Mouse (Mus musculus): ENCODE data around the gene Ssbp1. TPM values are rescaled to one million over a fixed set of nuclear protein-coding genes. Genes with fewer than 3 reads are reported as not detected.

The Ssbp1 gene
- polyA plus RNA-seq, 1 experiment from 2014 or later, result 177 TPM

GRCm38 (mm10) chr6:40490933-40491332 lies 19.8 kb downstream of the Ssbp1 start, which contains the start of gene Tas2r137:
Gene Tas2r137 (plus strand): TSS chr6:40491233.
- Histone ChIP-seq H3K9me3 (ENCODE audit: control insufficient read depth, low read length) (no peaks in the 10 kb centered on the region), H3K9ac (ENCODE audit: low read depth, low read length) (no peak within 1 kb of the TSS), H3K4me1 (ENCODE audit: control insufficient read depth, insufficient read depth, low read length) (no peaks in the 10 kb centered on the region), H3K27ac (ENCODE audit: low read depth, low read length) (no peak within 1 kb of the TSS), H3K4me3 (ENCODE audit: low read length) (no peak within 1 kb of the TSS), H3K4me2 (replicated peaks; ENCODE audit: low read depth, low read length) (no peak within 1 kb of the TSS), H3K27me3 (ENCODE audit: control insufficient read depth, insufficient read depth, low read length) (no peaks in the 10 kb centered on the region), H3K36me3 (ENCODE audit: control insufficient read depth, insufficient read depth, low read length) (peaks cover 3% of the 10 kb centered on the region; the same call in 1 of the 2 replicates)
- ATAC-seq (ENCODE audit: low FRiP score, low TSS enrichment), result no peak

DNA sequence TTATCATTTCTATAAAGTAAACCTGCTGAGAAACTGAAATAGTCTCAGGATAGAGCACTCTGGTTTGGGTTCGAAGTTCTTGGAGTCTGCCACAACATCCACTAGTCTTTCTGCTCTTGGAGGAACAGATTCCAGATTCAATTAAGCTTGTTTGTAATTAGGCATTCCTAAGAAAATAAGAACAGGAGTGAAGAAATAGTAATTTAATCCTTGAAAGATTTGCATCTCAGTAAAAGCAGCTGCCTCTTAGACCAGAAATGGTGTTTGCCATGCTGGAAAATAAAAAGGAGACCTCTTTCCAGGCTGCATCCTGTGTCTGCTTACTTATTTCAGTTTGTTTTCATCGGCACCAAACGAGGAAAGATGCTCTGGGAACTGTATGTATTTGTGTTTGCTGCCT lies 22.1 kb downstream of the Ssbp1 start, which contains the start of gene Tas2r108:
TSS of gene Tas2r108 (plus strand) at position 301 of the 400 bp plus-strand sequence.
- no peak for ATAC-seq (ENCODE audit: low FRiP score, low TSS enrichment)
- Histone ChIP-seq H3K4me1 (ENCODE audit: control insufficient read depth, insufficient read depth, low read length) (no peaks in the 10 kb centered on the region), H3K36me3 (ENCODE audit: control insufficient read depth, insufficient read depth, low read length) (no peaks in the 10 kb centered on the region), H3K27me3 (ENCODE audit: control insufficient read depth, insufficient read depth, low read length) (no peaks in the 10 kb centered on the region), H3K9ac (ENCODE audit: low read depth, low read length) (no peak within 1 kb of the TSS), H3K9me3 (ENCODE audit: control insufficient read depth, low read length) (no peaks in the 10 kb centered on the region), H3K4me2 (replicated peaks; ENCODE audit: low read depth, low read length) (no peak within 1 kb of the TSS), H3K4me3 (ENCODE audit: low read length) (no peak within 1 kb of the TSS), H3K27ac (ENCODE audit: low read depth, low read length) (no peak within 1 kb of the TSS)
- 84% methylated on average over 3 of the region's 3 CpGs for WGBS

- Histone ChIP-seq H3K9me3 (ENCODE audit: control insufficient read depth, low read length) (no peaks in the 10 kb centered on the region), H3K4me1 (ENCODE audit: control insufficient read depth, insufficient read depth, low read length) (no peaks in the 10 kb centered on the region), H3K9ac (ENCODE audit: low read depth, low read length) (no peak within 1 kb of the TSS), H3K27me3 (ENCODE audit: control insufficient read depth, insufficient read depth, low read length) (no peaks in the 10 kb centered on the region), H3K27ac (ENCODE audit: low read depth, low read length) (no peak within 1 kb of the TSS), H3K4me3 (ENCODE audit: low read length) (no peak within 1 kb of the TSS), H3K36me3 (ENCODE audit: control insufficient read depth, insufficient read depth, low read length) (no peaks in the 10 kb centered on the region), H3K4me2 (replicated peaks; ENCODE audit: low read depth, low read length) (no peak within 1 kb of the TSS)
- no peak for ATAC-seq (ENCODE audit: low FRiP score, low TSS enrichment)
- WGBS, result 62% methylated on average over 1 of the region's 1 CpGs
Measured at GRCm38 (mm10) chr6:40519408-40519807, 48.3 kb downstream of the Ssbp1 start, which contains the start of gene Prss37. Gene Prss37 (minus strand): TSS chr6:40519508.

Other genes with a start within 250 kb of the Ssbp1 start
- 47.3 and 56.0 TPM in 2 replicates for gene Agk, start 146.2 kb upstream of the Ssbp1 start, polyA plus RNA-seq (2014; fragmentation: Nextera tagmentation; extraction: Ambion mirVana)
- 14.0 and 17.7 TPM in 2 replicates for gene E330009J07Rik, start 35.2 kb upstream of the Ssbp1 start, polyA plus RNA-seq (2014; fragmentation: Nextera tagmentation; extraction: Ambion mirVana)
- gene Wee2, start 32.3 kb upstream of the Ssbp1 start, polyA plus RNA-seq (2014; fragmentation: Nextera tagmentation; extraction: Ambion mirVana), result 0.09 TPM in 1 of 2 replicates, not detected in the other
- not detected in 2 replicates for gene Tas2r137, start 19.9 kb downstream of the Ssbp1 start, polyA plus RNA-seq (2014; fragmentation: Nextera tagmentation; extraction: Ambion mirVana)
- gene Tas2r108, start 22.2 kb downstream of the Ssbp1 start, polyA plus RNA-seq (2014; fragmentation: Nextera tagmentation; extraction: Ambion mirVana), result not detected in 2 replicates
- gene Prss37, start 48.2 kb downstream of the Ssbp1 start, polyA plus RNA-seq (2014; fragmentation: Nextera tagmentation; extraction: Ambion mirVana), result not detected in 2 replicates
- 0.07 TPM in 1 of 2 replicates, not detected in the other for gene Olfr461, start 83.7 kb downstream of the Ssbp1 start, polyA plus RNA-seq (2014; fragmentation: Nextera tagmentation; extraction: Ambion mirVana)
- not detected in 2 replicates for gene Olfr460, start 98.1 kb downstream of the Ssbp1 start, polyA plus RNA-seq (2014; fragmentation: Nextera tagmentation; extraction: Ambion mirVana)
- 0.34 and 0.43 TPM in 2 replicates for gene Clec5a, start 114.5 kb downstream of the Ssbp1 start, polyA plus RNA-seq (2014; fragmentation: Nextera tagmentation; extraction: Ambion mirVana)
- gene Tas2r138, start 142.0 kb downstream of the Ssbp1 start, polyA plus RNA-seq (2014; fragmentation: Nextera tagmentation; extraction: Ambion mirVana), result not detected in 2 replicates
- 0.40 and 1.4 TPM in 2 replicates for gene Mgam, start 157.5 kb downstream of the Ssbp1 start, polyA plus RNA-seq (2014; fragmentation: Nextera tagmentation; extraction: Ambion mirVana)

Data from kidney, embryonic 14.5 days (tissue).